Mouse (Mus musculus) CH12.LX (cell line): Measurements from ENCODE around the gene BC049762. TPM values are rescaled to one million over a fixed set of nuclear protein-coding genes. Genes with fewer than 3 reads are reported as not detected.

Experiments
- DNase-seq: peaks from one replicate; pipeline ENCODE4 v3.0.0-alpha.2; 2013; ENCODE audit errors: extremely low read depth
- H3K27ac ChIP-seq: 2 replicates; pipeline ENCODE4 v1.5.1; 2012; ENCODE audit warnings: low read depth, mild to moderate bottlenecking, control low read depth, moderate library complexity; ENCODE audit not compliant: insufficient read depth
- H3K27me3 ChIP-seq: replicated peaks from 2 replicates; pipeline ENCODE3; 2012; ENCODE audit warnings: inconsistent platforms
- H3K36me3 ChIP-seq, 2 experiments: replicated peaks in 1 of 2; 2 replicates each; pipeline versions ENCODE3 to v1.6.1; 2012; ENCODE audit warnings: inconsistent platforms in 1 of 2, low read length in 1 of 2, mild to moderate bottlenecking in 1 of 2, mixed read lengths in 1 of 2, moderate library complexity in 1 of 2; ENCODE audit not compliant: control insufficient read depth in 1 of 2, insufficient read depth in 1 of 2
- H3K4me1 ChIP-seq, 2 experiments: 2 replicates each; pipeline ENCODE4 v1.6.1; 2012; ENCODE audit warnings: inconsistent platforms in 1 of 2, moderate library complexity in 1 of 2; ENCODE audit not compliant: insufficient read depth in 2 of 2, control insufficient read depth in 1 of 2
- H3K4me2 ChIP-seq: 2 replicates; pipeline ENCODE4 v1.6.1; 2012; ENCODE audit warnings: low read depth, mild to moderate bottlenecking, control low read depth; ENCODE audit not compliant: poor library complexity, insufficient read depth, severe bottlenecking
- H3K4me3 ChIP-seq, 3 experiments: fragments of 150-350 bp in 1 of 3; sonication (generic) in 1 of 3; replicated peaks in 1 of 3; 2 replicates each; pipeline versions ENCODE3 to v1.5.1; 2011 to 2012; ENCODE audit warnings: low read depth in 2 of 3, low read length in 2 of 3, mild to moderate bottlenecking in 2 of 3, moderate library complexity in 2 of 3, control low read depth in 1 of 3, improper control_type of control experiment in 1 of 3, inconsistent platforms in 1 of 3, mixed read lengths in 1 of 3; ENCODE audit not compliant: poor library complexity in 1 of 3
- H3K79me2 ChIP-seq: replicated peaks from 2 replicates; pipeline ENCODE4 v1.6.1; 2012; ENCODE audit warnings: mild to moderate bottlenecking, moderate library complexity; ENCODE audit not compliant: control insufficient read depth, poor library complexity, insufficient read depth, severe bottlenecking; ENCODE audit errors: extremely low read depth
- H3K9ac ChIP-seq: 2 replicates; pipeline ENCODE4 v1.6.1; 2012; ENCODE audit warnings: low read depth, mild to moderate bottlenecking, control low read depth, moderate library complexity; ENCODE audit not compliant: insufficient read depth
- H3K9me3 ChIP-seq: replicated peaks from 2 replicates; pipeline ENCODE3; 2012; ENCODE audit warnings: low read length, inconsistent platforms, mixed read lengths
- CHD1 ChIP-seq: IDR thresholded peaks from 2 replicates; pipeline ENCODE4 v1.6.1; 2012; ENCODE audit warnings: low read depth, low read length, improper control_type of control experiment, inconsistent platforms
- CHD2 ChIP-seq: IDR thresholded peaks from 2 replicates; pipeline ENCODE4 v1.6.1; 2011; ENCODE audit warnings: low read length, improper control_type of control experiment
- CTCF ChIP-seq, 2 experiments: IDR thresholded peaks in 1 of 2; conservative IDR thresholded peaks in 1 of 2; 2 replicates each; pipeline ENCODE4 v1.5.1; 2011 to 2012; ENCODE audit warnings: low read depth in 2 of 2, low read length in 2 of 2, improper control_type of control experiment in 1 of 2, inconsistent platforms in 1 of 2, mild to moderate bottlenecking in 1 of 2, moderate library complexity in 1 of 2
- IRF4 ChIP-seq: IDR thresholded peaks from 2 replicates; pipeline ENCODE4 v1.6.1; 2014; ENCODE audit warnings: low read depth, mild to moderate bottlenecking, inconsistent platforms, low read length, improper control_type of control experiment
- JUN ChIP-seq: IDR thresholded peaks from 2 replicates; pipeline ENCODE4 v1.6.1; 2011; ENCODE audit warnings: low read depth, mild to moderate bottlenecking, low read length, improper control_type of control experiment, moderate library complexity; ENCODE audit not compliant: insufficient read depth
- KAT2A ChIP-seq: IDR thresholded peaks from 2 replicates; pipeline ENCODE4 v1.6.1; 2012; ENCODE audit warnings: low read length, improper control_type of control experiment, inconsistent platforms; ENCODE audit not compliant: insufficient replicate concordance
- MAFK ChIP-seq: IDR thresholded peaks from 2 replicates; pipeline ENCODE4 v1.6.1; 2011; ENCODE audit warnings: low read length, improper control_type of control experiment; ENCODE audit not compliant: insufficient replicate concordance
- MAZ ChIP-seq: IDR thresholded peaks from 2 replicates; pipeline ENCODE4 v1.6.1; 2012; ENCODE audit warnings: low read depth, mild to moderate bottlenecking, inconsistent platforms, low read length, improper control_type of control experiment, moderate library complexity
- MEF2A ChIP-seq: IDR thresholded peaks from 2 replicates; pipeline ENCODE4 v1.6.1; 2014; ENCODE audit warnings: low read depth, mild to moderate bottlenecking, inconsistent platforms, low read length, improper control_type of control experiment, borderline replicate concordance
- NELFE ChIP-seq: IDR thresholded peaks from 2 replicates; pipeline ENCODE4 v1.6.1; 2011; ENCODE audit warnings: low read depth, low read length, improper control_type of control experiment
- NRF1 ChIP-seq: IDR thresholded peaks from 2 replicates; pipeline ENCODE4 v1.6.1; 2014; ENCODE audit warnings: low read depth, mild to moderate bottlenecking, inconsistent platforms, low read length, improper control_type of control experiment, moderate library complexity
- PAX5 ChIP-seq: IDR thresholded peaks from 2 replicates; pipeline ENCODE4 v1.6.1; 2012; ENCODE audit warnings: low read length, inconsistent platforms, mixed read lengths
- RAD21 ChIP-seq: IDR thresholded peaks from 2 replicates; pipeline ENCODE4 v1.6.1; 2011; ENCODE audit warnings: low read depth, mild to moderate bottlenecking, low read length, improper control_type of control experiment, moderate library complexity
- SMC3 ChIP-seq: IDR thresholded peaks from 2 replicates; pipeline ENCODE4 v1.6.1; 2011; ENCODE audit warnings: low read depth, low read length, improper control_type of control experiment
- USF2 ChIP-seq: conservative IDR thresholded peaks from 2 replicates; pipeline ENCODE4 v1.6.1; 2011; ENCODE audit warnings: low read depth, low read length, improper control_type of control experiment
- ZC3H11A ChIP-seq: IDR thresholded peaks from 2 replicates; pipeline ENCODE4 v1.6.1; 2012; ENCODE audit warnings: low read depth, mild to moderate bottlenecking, inconsistent platforms, low read length, improper control_type of control experiment
- ZMIZ1 ChIP-seq: IDR thresholded peaks from 2 replicates; pipeline ENCODE4 v1.6.1; 2012; ENCODE audit warnings: low read depth, mild to moderate bottlenecking, inconsistent platforms, low read length, improper control_type of control experiment
- dilution Hi-C: fragments of 300-500 bp; cut with MboI; formaldehyde crosslinking; loops from 2 replicates; pipeline ENCODE4 v1.14.3; 2020; ENCODE audit warnings: low sequenced_read_pairs; ENCODE audit not compliant: extremely low pct_unique_long_range_greater_than_20kb, extremely low pct_ligation_motif_present
- in situ Hi-C: fragments of 300-500 bp; cut with MboI; formaldehyde crosslinking; loops from 3 replicates; pipeline ENCODE4 v1.14.3; 2019; ENCODE audit warnings: low sequenced_read_pairs, low pct_ligation_motif_present, low pct_unique_long_range_greater_than_20kb, mixed read lengths
- polyA plus RNA-seq: library from polyadenylated mRNA; unstranded; fragments of >175 nt; gene quantifications from 2 replicates; pipeline ENCODE4 v1.2.1, GENCODE M21; 2012; ENCODE audit warnings: low read depth; ENCODE audit not compliant: insufficient read length
- total RNA-seq, 2 experiments: library from RNA; depleted of rRNA; stranded (reverse); fragments of 300-350 nt in 1 of 2; fragments of >200 nt in 1 of 2; gene quantifications; 2 replicates each; pipeline ENCODE4 v1.2.3; 2012 to 2014

The BC049762 gene
- total and polyA plus RNA-seq, 3 experiments = 0.31 to 0.34 TPM; not detected in 1

- no peak for DNase-seq
- Histone ChIP-seq H3K27ac (no peak overlapping the region), H3K36me3 (no peaks in the 10 kb centered on the region), H3K27me3 (peaks cover 67% of the 10 kb centered on the region), H3K9ac (no peak overlapping the region), H3K79me2 (no peaks in the 10 kb centered on the region), H3K4me3 (no peak overlapping the region), H3K9me3 (peaks cover 13% of the 10 kb centered on the region), H3K4me1 (peaks cover 0 to 2% of the 10 kb centered on the region in 2 experiments; a peak in 2 of 4 replicates), H3K4me2 (no peak overlapping the region)
- TF ChIP-seq CHD2 (no peak), PAX5 (no peak), USF2 (no peak), JUN (no peak), CHD1 (no peak)
- in situ Hi-C loops (loop anchor here (5.0 kb wide), 1 partner anchor 233 kb away; no protein-coding TSS in a partner anchor), dilution Hi-C loops (no loop called here)
Measured at GRCm38 (mm10) chr11:51293956-51294530, 31.2 kb upstream of the BC049762 start.

- TF ChIP-seq CTCF (conservative IDR thresholded peaks at IDR 0.05 in 1 of 2, IDR thresholded peaks at IDR 0.05 in 1 of 2; ENCODE audit: low read depth in 2 of 2, low read length in 2 of 2) (peak in 1 of 2 experiments; percentile 26; a peak in 1 of 4 replicates), NRF1 (no peak)
- Histone ChIP-seq H3K9ac (no peak overlapping the region), H3K4me2 (peak overlapping the region; percentile 96), H3K4me1 (peaks cover 0 to 2% of the 10 kb centered on the region in 2 experiments; a peak in 2 of 4 replicates), H3K9me3 (peaks cover 5% of the 10 kb centered on the region), H3K27me3 (peaks cover 39% of the 10 kb centered on the region), H3K36me3 (peaks cover under 1 to 27% of the 10 kb centered on the region in 2 experiments), H3K4me3 (peak overlapping the region in 1 of 3 experiments; percentile 69), H3K79me2 (no peaks in the 10 kb centered on the region), H3K27ac (no peak overlapping the region)
- dilution Hi-C loops (no loop called here), in situ Hi-C loops (loop anchor here (5.0 kb wide), 1 partner anchor 237 kb away; no protein-coding TSS in a partner anchor)
- no peak for DNase-seq
Measured at GRCm38 (mm10) chr11:51290066-51290955, 27.5 kb upstream of the BC049762 start.

- peaks cover 0 to 2% of the 10 kb centered on the region in 2 experiments; a peak in 2 of 4 replicates for H3K4me1 ChIP-seq
- peak; percentile 29 for DNase-seq
- dilution Hi-C loops = no loop called here
- H3K36me3 ChIP-seq = peaks cover 5 to 33% of the 10 kb centered on the region in 2 experiments
- H3K4me3 ChIP-seq = peak within 1 kb of the TSS in 2 of 3 experiments; percentile 38 to 69
- H3K9me3 ChIP-seq = no peaks in the 10 kb centered on the region
- no peak within 1 kb of the TSS for H3K27ac ChIP-seq
- peak within 1 kb of the TSS; percentile 34 for H3K9ac ChIP-seq
- H3K79me2 ChIP-seq = no peaks in the 10 kb centered on the region
- TF ChIP-seq KAT2A (no peak), PAX5 (no peak), SMC3 (peak; percentile 95), ZC3H11A (peak; percentile 61), IRF4 (peak; percentile 13; the same call in 1 of the 2 replicates), CTCF (conservative IDR thresholded peaks at IDR 0.05 in 1 of 2, IDR thresholded peaks at IDR 0.05 in 1 of 2; ENCODE audit: low read depth in 2 of 2, low read length in 2 of 2) (peak; percentile 19 to 99; a peak in 3 of 4 replicates), MAFK (no peak), NELFE (peak; percentile 52; the same call in 1 of the 2 replicates), ZMIZ1 (no peak), MAZ (peak; percentile 85), RAD21 (peak; percentile 96), MEF2A (no peak)
- TF ChIP-seq, all 38 proteins: peak for 7
- peak within 1 kb of the TSS; percentile 96 for H3K4me2 ChIP-seq
- peaks cover 32% of the 10 kb centered on the region for H3K27me3 ChIP-seq
- in situ Hi-C loops = loop anchor here (5.0 kb wide), 1 partner anchor 238 kb away; no protein-coding TSS in a partner anchor
Measured at GRCm38 (mm10) chr11:51289564-51290041, 26.8 kb upstream of the BC049762 start, which contains the start of gene Col23a1. Gene Col23a1, plus strand, starts transcription at chr11:51289920.
